ENCODE assay signal across 24 mouse cellular contexts in genomic region chr11:114046927-114047326, GRCm38 (mm10). TPM values are rescaled to one million over a fixed set of nuclear protein-coding genes. Genes with fewer than 3 reads are reported as not detected.
DNase-seq lines count a peak whose midpoint lies in the region; ATAC-seq and TF ChIP-seq lines count a peak whose summit lies in the region.
"Had no signal": no experiment of that assay in that cellular context is flagged by ENCODE, and none has a peak within 500 bp of the region (broad histone marks: within the 10 kb centered on the region; RNA-seq: fewer than 3 reads in every experiment).

No protein-coding gene starts in this region.

- H3K9ac ChIP-seq in liver, postnatal 0 days (replicated peaks), result no peak overlapping the region
- H3K9ac ChIP-seq in liver, embryonic 11.5 days (ENCODE audit: low read depth, low read length), result no peak overlapping the region
- H3K9ac ChIP-seq: limb, embryonic 13.5 days; liver, embryonic 13.5 days; lung, embryonic 15.5 days had no signal

- H3K4me2 ChIP-seq in liver, postnatal 0 days (ENCODE audit: low read depth, low read length), result no peak overlapping the region
- H3K4me2 ChIP-seq in liver, embryonic 11.5 days, result no peak overlapping the region
- H3K4me2 ChIP-seq: limb, embryonic 13.5 days; lung, embryonic 15.5 days; midbrain, embryonic 13.5 days had no signal

- no peak overlapping the region for H3K27ac ChIP-seq in gastrocnemius, adult 2 months
- no peak overlapping the region for H3K27ac ChIP-seq in liver, postnatal 0 days (ENCODE audit: low read depth)
- H3K27ac ChIP-seq in liver, embryonic 11.5 days (ENCODE audit: low read depth, low read length), result no peak overlapping the region
- H3K27ac ChIP-seq: limb, embryonic 13.5 days; liver, embryonic 13.5 days; lung, embryonic 15.5 days; midbrain, embryonic 13.5 days had no signal

- TF ChIP-seq CTCF in gastrocnemius, adult 2 months (IDR thresholded peaks at IDR 0.05), result peak; percentile 18; the same call in 1 of the 2 replicates
- TF ChIP-seq CTCF in liver, postnatal 0 days (IDR thresholded peaks at IDR 0.05; ENCODE audit: low read depth), result peak; percentile 18; the same call in 1 of the 2 replicates
- peak; percentile 67 for TF ChIP-seq CTCF in E14TG2a.4 (conservative IDR thresholded peaks at IDR 0.05; ENCODE audit: low read length)

- WGBS in liver, postnatal 0 days (ENCODE audit: insufficient replicate concordance), result 85% methylated on average over 5 of the region's 5 CpGs
- WGBS in liver, embryonic 11.5 days, result 87% methylated on average over 5 of the region's 5 CpGs

- no peaks in the 10 kb centered on the region for H3K36me3 ChIP-seq in liver, postnatal 0 days (replicated peaks; ENCODE audit: insufficient read depth, low read length)
- no peaks in the 10 kb centered on the region; the same call in 1 of the 2 replicates for H3K36me3 ChIP-seq in liver, embryonic 11.5 days (ENCODE audit: control insufficient read depth, insufficient read depth, low read length)
- no peaks in the 10 kb centered on the region for H3K36me3 ChIP-seq in E14TG2a.4 (ENCODE audit: insufficient read depth, low read length)
- H3K36me3 ChIP-seq: limb, embryonic 13.5 days; liver, embryonic 13.5 days; lung, embryonic 15.5 days; midbrain, embryonic 13.5 days had no signal

- H3K9me3 ChIP-seq in liver, postnatal 0 days (ENCODE audit: low read length), result no peaks in the 10 kb centered on the region; the same call in 1 of the 2 replicates
- H3K9me3 ChIP-seq in liver, embryonic 11.5 days (ENCODE audit: control insufficient read depth, low read length), result no peaks in the 10 kb centered on the region
- H3K9me3 ChIP-seq in E14TG2a.4 (ENCODE audit: low read length), result no peaks in the 10 kb centered on the region
- H3K9me3 ChIP-seq: heart, embryonic 10.5 days; liver, embryonic 13.5 days; lung, embryonic 15.5 days had no signal

- H3K4me3 ChIP-seq in gastrocnemius, adult 2 months, result no peak overlapping the region
- no peak overlapping the region for H3K4me3 ChIP-seq in liver, postnatal 0 days (ENCODE audit: low read depth, low read length)
- no peak overlapping the region for H3K4me3 ChIP-seq in liver, embryonic 11.5 days (ENCODE audit: low read depth, low read length)
- no peak overlapping the region for H3K4me3 ChIP-seq in E14TG2a.4 (replicated peaks; ENCODE audit: low read length)
- H3K4me3 ChIP-seq: forebrain, embryonic 10.5 days; limb, embryonic 13.5 days; liver, embryonic 13.5 days; lung, embryonic 15.5 days; midbrain, embryonic 13.5 days had no signal

- H3K27me3 ChIP-seq in liver, postnatal 0 days (ENCODE audit: insufficient read depth, low read length), result no peaks in the 10 kb centered on the region
- no peaks in the 10 kb centered on the region; the same call in 1 of the 2 replicates for H3K27me3 ChIP-seq in liver, embryonic 11.5 days (replicated peaks; ENCODE audit: control insufficient read depth, insufficient read depth, low read length)
- peaks cover 39% of the 10 kb centered on the region for H3K27me3 ChIP-seq in E14TG2a.4 (ENCODE audit: insufficient read depth, low read length)
- H3K27me3 ChIP-seq: limb, embryonic 13.5 days; liver, embryonic 13.5 days; lung, embryonic 15.5 days had no signal

- no peak for TF ChIP-seq EP300 in liver, postnatal 0 days (IDR thresholded peaks at IDR 0.05; ENCODE audit: low read depth)

- DNase-seq in gastrocnemius, adult 2 months, result no peak
- DNase-seq in gastrocnemius, postnatal 25 days, result no peak
- DNase-seq in liver, postnatal 0 days, result no peak
- DNase-seq in liver, embryonic 11.5 days (ENCODE audit: low spot score), result no peak
- DNase-seq in ZHBTc4 (ENCODE audit: low read depth, low spot score), result peak; percentile 76
- no peak for DNase-seq in spleen, adult 12 weeks (ENCODE audit: low spot score)
- DNase-seq: adrenal gland, postnatal 36 days; cerebellum, adult 11 months; cerebellum, postnatal 10 days; kidney, adult 18-20 months; liver, embryonic 13.5 days; right cerebral cortex, postnatal 14 days; spleen, adult 18-20 months; thymus, postnatal 25 days had no signal

- no peaks in the 10 kb centered on the region for H3K4me1 ChIP-seq in liver, postnatal 0 days (ENCODE audit: insufficient read depth)
- peaks cover 17% of the 10 kb centered on the region for H3K4me1 ChIP-seq in liver, embryonic 11.5 days (replicated peaks; ENCODE audit: control insufficient read depth, insufficient read depth, low read length)
- H3K4me1 ChIP-seq in E14TG2a.4 (replicated peaks; ENCODE audit: low read depth, low read length), result peaks cover 14% of the 10 kb centered on the region

- intact Hi-C loops in gastrocnemius, adult 2 months (cut with DNase I), result no loop called here

- ATAC-seq in liver, postnatal 0 days, result no peak
- no peak for ATAC-seq in liver, embryonic 11.5 days (replicated peaks; ENCODE audit: low FRiP score)
- no peak for ATAC-seq in megakaryocyte, adult 5-6 weeks (ENCODE audit: poor library complexity, severe bottlenecking)
- ATAC-seq: CD4-positive, CD25-positive, alpha-beta regulatory T cell, adult 4 months; hindbrain, embryonic 16.5 days; midbrain, embryonic 13.5 days had no signal

RNA-seq across cellular contexts. Expression of gene Sdk2, which starts 19.9 kb away (rescaled TPM):
- under 1 TPM; 0.23 to 0.84 TPM for total RNA-seq in gastrocnemius, adult 2 months (2021)
- 1 to 10 TPM in 1 of 2 experiments, under 1 TPM in 1; 0.75 to 1.4 TPM for total RNA-seq in gastrocnemius, postnatal 25 days (2021)
- polyA plus RNA-seq in liver, postnatal 0 days (2015; fragmentation: Nextera tagmentation; extraction: Ambion mirVana), result 0.12 and 0.15 TPM in 2 replicates
- polyA plus RNA-seq in liver, embryonic 11.5 days (2014; fragmentation: Nextera tagmentation; extraction: Ambion mirVana), result 1.4 and 1.9 TPM in 2 replicates
- 0.05 and 0.11 TPM in 2 replicates for total RNA-seq in megakaryocyte, adult 5-6 weeks (2015)
- 0.04 TPM in 1 of 2 replicates, not detected in the other for total RNA-seq in megakaryocyte, adult 5-6 weeks (2017)
- total RNA-seq: hematopoietic stem cell, adult 5-6 weeks had no signal
